Mouse (Mus musculus): ENCODE measurements around the gene Lrrc73.

Lrrc73 gene

GRCm38 (mm10) chr17:46259675-46260074 is 6.3 kb downstream of the Lrrc73 start:
- no peak for DNase-seq (ENCODE audit: low spot score)

GRCm38 (mm10) chr17:46262201-46262694 is 8.9 kb downstream of the Lrrc73 start:
- DNase-seq (ENCODE audit: low spot score): peak; percentile 80

GRCm38 (mm10) chr17:46265502-46265901 is 12.2 kb downstream of the Lrrc73 start:
- no peak for DNase-seq (ENCODE audit: low spot score)

- DNase-seq (ENCODE audit: low spot score): peak; percentile 87
These were observed 12.7 kb downstream of the Lrrc73 start for GRCm38 (mm10) chr17:46265918-46266618.

- no peak for DNase-seq (ENCODE audit: low spot score)
These were observed 13.7 kb downstream of the Lrrc73 start for GRCm38 (mm10) chr17:46266986-46267385.

- DNase-seq (ENCODE audit: low spot score): no peak
These were observed 14.2 kb downstream of the Lrrc73 start for GRCm38 (mm10) chr17:46267511-46267910.

GRCm38 (mm10) chr17:46268026-46268720 is 14.8 kb downstream of the Lrrc73 start:
- no peak for DNase-seq (ENCODE audit: low spot score)

- no peak for DNase-seq (ENCODE audit: low spot score)
These were observed 16.6 kb downstream of the Lrrc73 start for GRCm38 (mm10) chr17:46269771-46270534.

GRCm38 (mm10) chr17:46272058-46272457 is 18.7 kb downstream of the Lrrc73 start:
- no peak for DNase-seq (ENCODE audit: low spot score)

GRCm38 (mm10) chr17:46272675-46273074 is 19.3 kb downstream of the Lrrc73 start:
- DNase-seq (ENCODE audit: low spot score): no peak

- no peak for DNase-seq (ENCODE audit: low spot score)
These were observed 20.5 kb downstream of the Lrrc73 start for GRCm38 (mm10) chr17:46273803-46274236.

GRCm38 (mm10) chr17:46274465-46274864 is 21.1 kb downstream of the Lrrc73 start:
- no peak for DNase-seq (ENCODE audit: low spot score)

GRCm38 (mm10) chr17:46275034-46275433 is 21.7 kb downstream of the Lrrc73 start:
- DNase-seq (ENCODE audit: low spot score): no peak

- no peak for DNase-seq (ENCODE audit: low spot score)
These were observed 22.2 kb downstream of the Lrrc73 start for GRCm38 (mm10) chr17:46275506-46275905.

- DNase-seq (ENCODE audit: low spot score): no peak
These were observed 24.3 kb downstream of the Lrrc73 start for GRCm38 (mm10) chr17:46277586-46277985.

GRCm38 (mm10) chr17:46278011-46278765 is 24.9 kb downstream of the Lrrc73 start:
- no peak for DNase-seq (ENCODE audit: low spot score)

GRCm38 (mm10) chr17:46282483-46283123 is 29.3 kb downstream of the Lrrc73 start, which contains the start of gene Tjap1:
Tjap1 (minus strand) TSS chr17:46283026.
- DNase-seq (ENCODE audit: low spot score): peak; percentile 91

- DNase-seq (ENCODE audit: low spot score): no peak
These were observed 29.8 kb downstream of the Lrrc73 start for GRCm38 (mm10) chr17:46283140-46283539.

GRCm38 (mm10) chr17:46283911-46284310 is 30.6 kb downstream of the Lrrc73 start:
- no peak for DNase-seq (ENCODE audit: low spot score)

GRCm38 (mm10) chr17:46284653-46285052 is 31.3 kb downstream of the Lrrc73 start:
- no peak for DNase-seq (ENCODE audit: low spot score)

GRCm38 (mm10) chr17:46285407-46285806 is 32.1 kb downstream of the Lrrc73 start:
- DNase-seq (ENCODE audit: low spot score): no peak

Measured in MN1 (cell line).